Mouse (Mus musculus): Measurements from ENCODE around the gene Tmem203.

Tmem203 gene

DNA sequence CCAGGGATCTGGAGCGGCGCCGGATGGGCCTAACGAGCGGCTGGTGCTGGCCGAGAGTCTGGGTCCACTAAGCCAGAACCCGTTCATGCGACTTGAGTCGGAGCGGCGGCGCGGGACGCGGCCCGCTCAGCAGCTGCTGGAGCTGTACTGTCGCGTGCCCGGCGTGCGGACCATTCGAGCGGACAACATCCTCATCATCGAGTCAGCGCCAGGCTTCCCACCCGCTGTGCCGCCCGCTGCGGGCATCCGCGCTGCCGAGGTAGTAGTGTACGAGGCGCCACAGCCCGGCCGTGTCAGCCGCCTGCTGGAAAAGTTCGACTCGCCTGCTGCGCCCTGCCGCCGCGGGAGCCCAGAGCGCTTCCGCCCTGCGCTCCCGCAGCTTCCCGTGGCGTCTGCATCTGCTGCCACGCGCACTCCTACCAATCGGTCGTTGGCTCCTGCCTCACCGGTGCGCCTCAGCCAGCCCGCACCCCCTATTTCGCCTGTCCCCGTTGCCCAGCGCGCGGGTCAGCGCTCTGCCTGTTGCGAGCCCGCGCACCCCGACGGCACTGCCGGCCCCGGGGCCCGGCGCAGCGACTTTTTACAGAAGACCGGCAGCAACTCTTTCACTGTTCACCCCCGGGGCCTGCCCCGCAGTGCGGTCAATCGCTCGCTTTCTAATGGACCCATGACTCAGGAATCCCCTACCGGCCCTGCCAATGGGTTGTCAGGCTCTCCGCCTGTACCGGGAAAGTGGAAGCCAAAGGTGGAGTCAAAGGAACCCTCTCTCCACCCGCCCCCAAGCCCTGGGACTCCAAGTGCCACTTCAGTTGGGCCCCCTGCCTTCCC lies 7.8 kb downstream of the Tmem203 start:
- DNase-seq (ENCODE audit: low read depth in 1 of 2, low spot score in 2 of 2), result peak in 1 of 2 experiments; percentile 26

DNA sequence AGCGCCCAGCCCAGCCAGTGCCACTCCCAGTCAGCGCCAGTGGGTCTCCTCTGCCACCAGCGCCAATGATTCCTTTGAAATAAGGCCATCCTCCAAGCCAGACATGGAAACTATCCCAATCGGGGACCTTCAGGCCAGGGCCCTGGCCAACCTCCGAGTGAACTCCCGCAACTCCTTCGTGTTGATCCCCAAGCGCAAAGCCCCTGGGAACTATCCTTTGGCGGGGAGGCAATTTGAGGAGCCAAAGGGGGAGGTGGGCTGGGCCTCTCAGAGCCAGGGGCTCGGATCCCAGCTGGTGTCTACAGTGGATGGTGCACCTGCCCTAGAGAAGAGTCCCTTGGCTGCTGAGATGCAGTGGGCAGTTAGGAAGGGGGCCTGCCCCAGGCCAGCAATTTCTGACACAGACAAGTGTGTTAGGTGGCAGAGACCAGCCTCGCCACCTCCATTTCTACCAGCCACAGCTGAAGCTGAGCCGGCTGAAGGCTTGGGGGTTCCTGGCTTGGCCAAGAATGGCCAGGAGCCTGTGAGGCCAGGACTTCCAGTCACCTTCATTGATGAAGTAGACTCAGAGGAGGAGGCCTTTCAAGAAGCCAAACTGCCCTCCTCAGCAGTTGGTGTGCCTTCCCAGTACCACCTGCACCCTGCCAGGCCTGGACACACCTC lies 8.5 kb downstream of the Tmem203 start:
- no peak for DNase-seq (ENCODE audit: low read depth in 1 of 2, low spot score in 2 of 2)

DNA sequence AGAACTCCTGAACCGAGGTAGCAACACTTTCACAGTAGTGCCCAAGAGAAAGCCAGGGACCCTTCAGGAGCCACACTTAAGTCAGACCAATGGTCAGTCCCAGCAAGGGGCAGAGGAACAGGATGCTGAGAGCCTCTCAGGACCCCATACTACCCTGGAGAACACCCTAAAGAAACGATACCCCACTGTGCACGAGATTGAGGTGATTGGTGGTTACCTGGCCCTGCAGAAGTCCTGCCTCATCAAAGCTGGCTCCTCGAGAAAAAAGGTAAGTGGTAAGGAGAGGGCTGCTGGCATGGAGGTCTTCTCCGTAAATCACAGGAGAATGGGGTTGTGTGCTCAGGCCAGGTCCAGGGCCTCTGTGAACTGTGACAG lies 9.0 kb downstream of the Tmem203 start:
- no peak for DNase-seq (ENCODE audit: low read depth in 1 of 2, low spot score in 2 of 2)

DNA sequence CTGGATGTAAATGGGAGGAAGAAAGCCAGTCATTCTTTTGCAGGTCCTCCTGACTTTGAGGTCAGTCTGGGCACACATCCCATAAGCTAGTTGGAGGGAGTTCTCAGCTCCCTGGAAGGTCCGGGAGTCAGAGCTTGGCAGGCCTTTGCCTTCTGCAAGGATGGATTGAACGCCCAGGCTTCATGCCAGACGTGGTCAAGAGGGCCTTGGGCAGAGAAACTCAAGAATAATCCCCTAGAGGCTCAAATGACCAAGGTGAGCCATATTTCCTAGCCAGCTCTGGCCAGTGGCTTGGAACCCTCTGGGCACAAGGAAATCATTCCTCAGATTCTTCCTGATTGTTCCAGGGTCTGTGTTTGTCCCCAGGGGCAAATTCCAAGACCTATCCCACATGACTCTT lies 9.6 kb downstream of the Tmem203 start:
- DNase-seq (ENCODE audit: low read depth in 1 of 2, low spot score in 2 of 2), result no peak

DNA sequence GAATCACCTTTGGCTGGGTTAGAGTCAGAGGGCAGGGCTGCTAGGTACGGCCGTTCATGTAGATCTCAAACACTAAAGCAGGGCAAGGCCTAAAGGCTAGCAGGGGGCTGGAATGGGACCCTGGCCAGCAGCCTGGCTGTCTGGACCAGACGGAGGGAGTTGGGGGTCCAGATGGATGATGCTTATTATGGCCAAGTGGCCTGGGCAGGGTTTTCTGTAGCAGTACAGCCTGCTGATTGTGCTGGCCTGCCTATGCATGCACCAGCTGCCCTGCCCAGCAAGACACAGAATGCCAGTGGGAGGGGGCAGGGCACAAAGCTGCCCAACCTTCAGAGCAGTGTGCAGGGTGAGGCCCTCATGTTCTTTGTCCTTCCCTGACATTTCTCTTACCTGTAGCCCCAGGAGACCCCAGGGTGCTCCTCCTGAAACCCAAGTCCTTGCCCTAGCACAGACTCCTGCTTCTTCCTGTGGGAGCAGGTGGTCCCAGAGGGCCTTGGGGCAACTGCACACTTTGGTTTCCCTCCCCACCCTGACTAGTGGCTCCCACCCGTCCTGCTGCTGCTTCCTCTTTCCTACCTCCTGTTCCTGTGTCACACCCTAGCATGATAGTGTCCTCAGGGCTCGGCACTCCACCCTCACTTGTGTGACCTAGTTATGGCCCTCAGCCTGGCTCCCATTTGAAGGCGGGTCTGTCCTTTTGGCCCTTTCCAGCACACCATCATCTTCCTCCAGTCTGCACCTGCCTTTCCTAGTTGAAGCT lies 10.8 kb downstream of the Tmem203 start:
- DNase-seq (ENCODE audit: low read depth in 1 of 2, low spot score in 2 of 2), result no peak

DNA sequence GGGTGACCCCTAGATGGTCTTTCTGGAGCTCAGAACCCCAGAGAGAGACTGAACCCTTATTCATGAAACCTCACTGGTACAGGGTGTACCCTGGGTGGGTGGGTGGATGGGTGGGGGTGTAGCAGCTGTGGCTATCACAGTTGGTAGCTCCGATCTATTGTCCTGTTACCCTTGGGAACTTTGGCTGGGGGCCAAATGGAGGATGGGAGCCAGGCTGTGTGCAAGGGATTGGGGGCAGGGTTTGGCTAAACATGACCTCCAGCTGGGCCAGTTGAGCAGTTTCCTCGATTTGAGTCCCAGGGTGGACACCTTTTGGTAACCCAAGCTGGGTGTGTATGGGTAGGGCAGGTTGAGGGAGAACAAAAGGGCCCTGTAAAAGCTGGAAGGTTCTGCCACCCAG lies 11.5 kb downstream of the Tmem203 start:
- DNase-seq (ENCODE audit: low read depth in 1 of 2, low spot score in 2 of 2), result no peak

DNA sequence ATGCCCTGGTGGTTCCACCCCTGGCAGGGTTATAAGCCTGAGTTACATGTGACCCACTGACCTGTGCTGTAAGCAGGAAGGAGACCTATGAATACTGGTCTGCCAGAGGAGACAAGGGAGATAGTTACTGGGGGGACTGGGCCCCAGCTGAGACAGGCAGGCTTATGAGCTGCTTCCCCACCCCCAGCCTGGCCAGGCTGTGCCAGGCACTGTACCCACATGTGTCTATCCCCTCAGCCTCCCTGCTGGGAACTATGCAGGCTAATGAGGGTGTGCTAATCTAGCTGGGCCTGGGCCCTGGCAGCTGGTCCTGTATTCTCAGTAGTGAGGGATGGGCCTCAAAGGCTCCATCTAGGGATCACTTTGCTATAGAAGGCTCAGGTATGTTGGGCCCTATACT lies 12.0 kb downstream of the Tmem203 start:
- no peak for DNase-seq (ENCODE audit: low read depth in 1 of 2, low spot score in 2 of 2)

DNA sequence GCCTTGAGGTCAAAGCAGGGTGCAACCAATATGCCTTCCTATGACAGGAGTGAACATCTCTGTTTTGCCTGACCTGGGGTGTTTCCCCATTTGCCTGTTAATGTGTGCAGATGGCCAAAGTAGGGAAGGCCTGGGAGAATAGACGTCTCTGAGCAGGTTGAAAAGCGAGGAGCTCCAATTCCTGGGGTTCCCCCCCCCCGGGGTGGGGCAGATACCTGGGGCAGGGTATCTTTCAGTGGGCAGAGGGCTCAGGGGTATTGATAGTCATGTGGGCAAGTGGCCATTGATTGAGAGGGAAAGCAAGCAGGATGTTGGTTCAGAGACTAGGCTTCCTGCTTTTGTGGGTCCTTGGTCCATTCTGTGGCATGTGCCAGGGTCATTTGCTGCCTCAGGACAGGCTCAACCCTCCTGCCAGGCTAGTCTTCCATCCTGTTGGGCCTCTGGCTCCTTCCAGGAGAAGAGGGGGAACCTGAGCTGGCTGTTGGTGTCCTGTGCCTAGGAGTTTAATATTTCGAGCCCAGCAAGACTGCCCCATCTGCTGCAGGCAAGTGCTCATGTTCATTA lies 12.6 kb downstream of the Tmem203 start:
- DNase-seq (ENCODE audit: low read depth in 1 of 2, low spot score in 2 of 2), result no peak

DNA sequence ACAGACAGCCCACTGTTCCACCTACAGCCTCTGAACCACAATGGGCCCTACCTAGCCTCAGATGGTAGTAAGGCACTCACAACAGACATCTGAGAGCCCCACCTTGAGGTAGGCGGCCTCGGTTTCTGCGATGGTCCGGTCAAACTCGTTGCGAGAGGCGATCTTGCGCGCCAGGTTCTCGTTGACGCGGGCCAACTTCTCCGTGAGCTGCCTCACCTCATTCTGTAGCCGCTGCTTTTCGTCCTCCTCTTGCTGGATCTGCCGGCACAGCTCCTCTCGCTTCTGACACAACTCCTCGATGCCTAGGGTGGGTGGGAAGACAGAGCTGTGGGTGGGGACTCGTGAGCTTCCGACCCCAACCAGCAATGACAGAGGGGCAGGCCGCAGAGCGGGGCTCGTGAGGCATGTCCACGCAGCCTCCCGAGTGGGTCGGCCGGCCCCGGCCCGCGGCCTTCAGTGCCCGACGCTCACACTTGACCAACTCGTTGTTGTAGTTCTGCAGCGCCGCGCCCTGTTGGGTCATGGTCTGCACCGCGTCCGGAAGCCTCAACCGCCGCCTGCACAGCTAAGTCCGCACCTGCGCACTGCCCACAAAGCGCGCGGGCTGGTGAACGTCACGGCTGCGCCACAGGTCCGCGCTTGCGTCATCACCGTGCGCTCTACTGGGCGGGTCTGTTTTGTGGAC lies 16.7 kb downstream of the Tmem203 start, which contains the start of the genes Ssna1 and Anapc2:
Gene Ssna1 (minus strand): TSS at position 612 of the 685 bp plus-strand sequence.
Gene Anapc2 (plus strand): TSS at position 652 of the 685 bp plus-strand sequence.
- DNase-seq (ENCODE audit: low read depth in 1 of 2, low spot score in 2 of 2), result peak; percentile 95 to 97

DNA sequence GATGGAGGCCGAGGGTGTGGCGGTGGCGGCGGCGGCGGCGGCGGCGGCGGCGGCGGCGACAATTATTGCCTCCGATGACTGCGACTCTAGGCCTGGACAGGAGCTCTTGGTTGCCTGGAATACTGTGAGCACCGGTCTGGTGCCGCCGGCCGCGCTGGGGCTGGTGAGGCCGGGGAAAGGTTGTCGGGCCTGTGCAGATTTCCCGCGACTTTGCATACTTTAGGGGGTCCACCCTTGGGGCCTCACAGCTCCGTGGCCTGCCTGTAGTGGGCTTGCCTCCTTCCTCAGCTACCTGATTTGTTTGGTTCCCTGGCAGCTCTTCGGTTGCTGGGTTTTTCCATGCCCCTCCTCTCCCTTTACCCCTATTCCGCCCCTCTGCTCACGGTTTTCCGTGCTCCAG lies 17.3 kb downstream of the Tmem203 start:
- no peak for DNase-seq (ENCODE audit: low read depth in 1 of 2, low spot score in 2 of 2)

DNA sequence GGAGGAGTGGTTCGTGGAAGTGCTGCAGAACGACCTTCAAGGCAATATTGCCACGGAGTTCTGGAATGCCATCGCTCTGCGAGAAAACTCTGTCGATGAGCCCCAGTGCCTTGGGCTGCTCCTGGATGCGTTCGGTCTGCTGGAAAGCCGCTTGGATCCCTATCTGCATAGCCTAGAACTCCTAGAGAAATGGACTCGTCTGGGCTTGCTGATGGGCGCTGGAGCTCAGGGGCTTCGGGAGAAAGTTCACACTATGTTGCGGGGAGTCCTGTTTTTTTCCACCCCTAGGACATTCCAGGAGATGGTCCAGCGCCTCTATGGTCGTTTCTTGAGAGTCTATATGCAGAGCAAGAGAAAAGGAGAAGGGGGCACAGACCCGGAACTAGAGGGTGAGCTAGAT lies 17.8 kb downstream of the Tmem203 start:
- no peak for DNase-seq (ENCODE audit: low read depth in 1 of 2, low spot score in 2 of 2)

DNA sequence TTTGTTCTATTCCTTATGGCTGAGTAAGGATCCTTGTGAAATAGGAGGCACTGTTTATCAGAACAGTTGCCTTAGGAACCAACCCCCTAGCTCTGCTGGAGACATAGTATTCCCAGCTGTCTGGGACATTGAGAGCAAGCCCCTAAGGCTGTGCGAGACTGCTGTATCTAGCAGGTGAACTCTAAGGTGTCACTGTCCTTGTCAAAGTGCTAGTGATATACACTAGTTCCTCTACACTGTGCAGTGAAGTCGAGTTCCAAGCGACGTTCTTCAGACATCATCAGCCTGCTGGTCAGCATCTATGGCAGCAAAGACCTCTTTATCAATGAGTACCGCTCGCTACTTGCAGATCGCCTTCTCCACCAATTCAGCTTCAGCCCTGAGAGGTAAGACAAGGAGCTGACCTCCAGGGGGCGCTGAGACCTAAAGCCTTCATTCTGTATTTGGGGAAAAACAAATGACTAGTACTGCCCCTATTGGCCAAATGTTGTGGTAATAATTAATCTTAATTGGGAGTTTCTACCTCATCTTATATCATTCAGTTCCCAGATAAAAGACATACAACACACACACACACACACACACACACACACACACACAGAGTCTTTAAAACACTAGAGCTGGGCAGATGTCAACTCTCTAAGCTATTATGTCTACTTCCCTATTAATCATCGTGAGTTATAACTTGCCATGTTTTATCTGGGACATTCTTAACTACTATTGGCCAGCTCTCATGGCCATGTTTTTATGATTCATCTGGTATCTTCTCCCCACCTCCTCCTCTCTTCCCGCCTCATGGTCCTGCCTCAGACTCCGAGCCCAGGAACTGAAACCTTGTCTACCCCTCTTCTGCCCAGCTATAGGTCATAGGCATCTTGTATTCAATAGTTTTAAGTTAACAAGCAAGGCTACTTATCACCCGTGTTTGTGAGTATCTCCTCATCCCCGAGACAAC lies 24.0 kb downstream of the Tmem203 start:
- peak; percentile 65 to 75 for DNase-seq (ENCODE audit: low read depth in 1 of 2, low spot score in 2 of 2)

DNA sequence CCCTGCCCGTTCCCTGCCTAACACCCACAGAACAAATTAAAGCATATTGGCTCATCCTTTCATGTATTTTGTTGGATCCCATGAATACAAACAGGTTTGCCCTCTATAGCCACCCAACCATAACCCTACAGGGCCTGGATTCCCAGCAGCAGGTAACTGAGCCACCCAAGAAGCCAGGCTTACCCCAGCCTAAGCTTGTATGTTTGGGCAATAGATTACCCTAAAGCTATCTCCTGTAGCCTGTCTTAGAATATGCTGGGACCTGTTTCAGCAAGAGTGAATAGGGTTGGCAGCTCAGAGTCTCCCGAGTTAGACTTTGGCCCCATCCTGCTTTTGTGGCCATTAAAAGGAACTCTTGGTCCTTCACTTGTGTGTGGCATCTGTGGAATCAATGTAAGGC lies 30.3 kb downstream of the Tmem203 start:
- DNase-seq (ENCODE audit: low read depth in 1 of 2, low spot score in 2 of 2), result no peak

DNA sequence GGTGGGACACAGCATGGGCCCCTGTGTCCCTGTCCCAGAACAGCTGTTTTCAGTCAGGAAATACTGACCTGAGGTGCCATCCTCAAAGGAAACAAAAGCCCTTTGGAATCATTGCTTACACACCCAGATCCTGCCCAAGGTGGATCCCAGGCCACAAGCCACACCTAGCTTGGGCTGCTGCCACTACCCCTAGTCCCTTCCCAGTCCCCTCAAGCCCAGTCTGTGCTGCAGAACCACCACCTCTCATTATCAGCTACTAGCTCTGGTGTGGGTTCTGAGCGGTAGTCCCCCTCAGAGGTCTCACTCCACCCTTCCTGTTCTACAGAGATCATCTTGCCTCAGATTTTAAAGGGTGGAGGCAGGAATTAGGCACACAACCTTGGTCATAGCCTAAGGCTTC lies 31.1 kb downstream of the Tmem203 start:
- no peak for DNase-seq (ENCODE audit: low read depth in 1 of 2, low spot score in 2 of 2)

DNA sequence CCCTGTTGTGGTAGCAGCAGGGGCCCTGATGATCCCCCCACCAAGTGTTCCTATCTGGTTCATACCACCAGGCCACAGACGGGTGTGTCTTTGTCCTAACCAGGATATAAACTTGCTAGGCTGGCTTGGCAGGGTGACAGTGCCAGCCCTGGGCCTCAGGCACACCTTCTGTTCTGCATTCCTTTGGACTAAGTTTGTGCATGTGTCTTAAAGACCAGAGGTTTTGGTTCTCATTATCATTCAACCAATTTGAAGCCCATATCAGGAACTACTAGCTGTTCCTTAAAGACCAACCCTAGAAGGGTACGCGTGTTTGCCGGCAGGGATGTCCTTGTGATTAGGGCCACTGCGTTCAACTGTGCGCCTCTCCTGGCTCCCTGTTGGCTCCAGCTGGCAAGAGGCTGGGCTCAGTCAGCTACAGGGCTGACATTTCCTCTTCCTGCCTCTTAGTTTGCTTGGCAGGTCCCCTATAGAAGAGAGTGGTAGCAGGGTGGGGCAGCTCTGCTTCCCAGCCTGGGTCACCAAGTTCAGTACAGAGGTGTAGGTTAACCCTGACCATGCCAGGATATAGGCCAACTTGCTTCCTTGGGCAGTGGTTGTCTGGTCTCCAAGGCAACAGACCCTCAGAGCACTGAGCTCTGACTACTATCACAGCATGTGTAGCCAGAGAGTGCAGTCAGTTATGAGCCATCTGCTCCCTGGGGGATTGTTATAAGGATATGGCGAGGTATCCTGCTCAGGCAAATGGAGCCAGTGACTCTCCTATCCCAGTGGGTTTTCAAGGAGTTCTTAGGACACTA lies 31.8 kb downstream of the Tmem203 start:
- DNase-seq (ENCODE audit: low read depth in 1 of 2, low spot score in 2 of 2), result no peak

DNA sequence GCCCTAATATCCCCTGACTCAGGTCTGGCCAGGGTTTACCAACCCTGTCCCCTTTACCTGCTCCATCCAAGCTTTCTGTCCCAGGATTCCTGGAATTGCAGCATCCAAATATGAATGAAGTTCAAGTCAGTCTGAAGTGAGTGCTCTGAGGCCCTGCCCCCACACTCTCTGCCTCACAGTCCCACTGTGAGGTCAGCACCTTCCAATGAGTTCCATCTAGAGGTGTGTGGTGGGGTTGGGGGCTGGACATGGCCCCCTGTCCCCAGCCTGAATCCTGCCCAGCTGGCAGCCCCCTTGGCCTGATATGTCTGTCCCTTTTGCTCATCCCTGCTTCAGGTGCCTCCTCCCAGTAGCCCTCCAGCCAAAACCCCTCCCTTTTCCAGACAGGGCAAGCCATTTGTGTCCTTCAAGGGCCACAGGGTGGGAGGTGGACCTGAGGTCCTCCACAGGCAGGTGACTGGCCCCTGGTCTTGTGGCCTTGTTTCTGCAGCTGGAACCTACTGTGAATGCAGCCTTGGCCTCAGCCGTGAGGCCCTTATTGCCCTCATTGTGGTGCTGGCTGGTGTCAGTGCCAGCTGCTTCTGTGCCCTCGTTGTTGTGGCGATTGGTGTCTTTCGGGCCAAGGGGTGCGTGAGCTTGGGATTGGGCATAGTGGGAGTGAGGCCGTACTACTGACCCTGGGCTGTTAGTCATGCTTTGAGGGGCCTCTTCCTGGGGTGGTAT lies 32.8 kb downstream of the Tmem203 start, which contains the start of gene Tmem210:
Gene Tmem210 (plus strand): TSS at position 219 of the 723 bp plus-strand sequence.
- no peak for DNase-seq (ENCODE audit: low read depth in 1 of 2, low spot score in 2 of 2)

DNA sequence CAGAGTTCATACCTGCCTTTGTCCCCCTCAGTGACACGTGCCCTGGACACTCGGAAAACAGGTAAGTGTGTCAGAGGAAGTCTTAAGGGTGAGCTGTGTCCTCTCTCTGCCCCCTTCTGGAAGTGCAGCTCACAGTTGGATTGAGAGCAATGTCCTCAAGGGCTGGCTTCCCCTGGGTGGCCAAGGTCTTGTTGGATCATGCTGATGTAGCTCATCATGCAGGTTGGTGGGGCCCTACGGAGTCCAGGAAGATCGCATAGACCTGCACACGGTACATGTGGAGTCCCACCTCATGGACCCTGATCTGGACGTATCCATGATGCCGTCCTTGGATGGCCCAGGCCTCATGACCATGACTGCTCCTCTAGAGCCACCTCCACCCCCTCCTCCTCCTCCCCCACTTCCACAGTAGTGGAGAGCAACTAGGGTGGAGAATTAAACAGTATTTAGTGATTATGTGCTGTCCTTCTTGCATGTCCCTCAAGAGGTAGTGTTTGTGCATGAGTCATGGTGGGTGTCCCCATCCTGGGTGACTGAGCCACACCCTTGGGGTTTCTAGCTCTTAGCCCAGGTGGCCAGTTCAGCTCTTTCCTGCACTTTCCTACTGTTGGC lies 33.6 kb downstream of the Tmem203 start:
- DNase-seq (ENCODE audit: low read depth in 1 of 2, low spot score in 2 of 2), result no peak

DNA sequence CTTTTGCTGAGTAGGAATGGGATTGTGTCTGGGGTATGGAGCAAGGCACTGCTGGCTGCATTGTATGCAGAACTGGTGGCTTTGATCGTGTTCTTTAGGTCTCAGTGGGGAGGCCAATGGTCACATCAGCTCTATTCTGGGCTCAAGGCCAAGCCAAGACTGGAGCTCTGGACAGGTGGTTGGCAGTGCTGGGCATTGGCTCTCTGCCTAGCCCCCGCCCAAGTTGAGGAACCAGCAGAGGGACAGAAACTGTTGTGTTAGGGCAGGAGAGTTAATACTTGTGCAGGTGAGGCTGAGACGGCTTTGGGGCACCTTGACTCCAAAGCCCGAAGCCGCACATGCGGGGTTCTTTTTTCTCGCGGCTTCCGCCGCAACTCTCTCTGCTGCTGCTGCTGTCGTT lies 34.4 kb downstream of the Tmem203 start, which contains the start of gene Lrrc26:
Gene Lrrc26 (plus strand): TSS at position 265 of the 400 bp plus-strand sequence.
- DNase-seq (ENCODE audit: low read depth in 1 of 2, low spot score in 2 of 2), result no peak

Measured in monocyte, adult 2 months (primary cell).